Mouse (Mus musculus) megakaryocyte, adult 5-6 weeks (primary cell): Measurements from ENCODE around the gene Olig2. TPM values are rescaled to one million over a fixed set of nuclear protein-coding genes. Genes with fewer than 3 reads are reported as not detected.

Experiments used
- ATAC-seq: 2 replicates; pipeline ENCODE4 v1.8.0; 2016; ENCODE audit warnings: mild to moderate bottlenecking, inconsistent platforms; ENCODE audit not compliant: poor library complexity, severe bottlenecking
- total RNA-seq, 2 experiments: library from RNA; stranded (forward) in 1 of 2; stranded (reverse) in 1 of 2; fragments of 153-499, 151-499 nt in 1 of 2; fragments of 221-1000, 200-1000 nt in 1 of 2; gene quantifications; 2 replicates each; pipeline versions ENCODE4 v1.2.3 to v1.2.4; 2015 to 2017

Gene Olig2
- total RNA-seq, 2 experiments from 2014 or later: 0.04 TPM; not detected in 1

- no peak for ATAC-seq
These were observed 44.4 kb downstream of the Olig2 start, which contains the start of gene Olig1 for GRCm38 (mm10) chr16:91269468-91270211. Olig1 (plus strand) TSS chr16:91269772.

- no peak for ATAC-seq
These were observed 45.1 kb downstream of the Olig2 start for GRCm38 (mm10) chr16:91270212-91270971.

GRCm38 (mm10) chr16:91270982-91271549 lies 45.8 kb downstream of the Olig2 start:
- ATAC-seq: no peak

- ATAC-seq: peak; percentile 24; the same call in 1 of the 2 replicates
These were observed 46.4 kb downstream of the Olig2 start for GRCm38 (mm10) chr16:91271634-91272033.

Other genes with a start within 250 kb of the Olig2 start
- gene Synj1, start 214.1 kb upstream of the Olig2 start, total RNA-seq (2015): 95.7 and 105 TPM in 2 replicates
- gene Synj1, start 214.1 kb upstream of the Olig2 start, total RNA-seq (2017): 44.6 and 61.5 TPM in 2 replicates
- 71.3 and 81.9 TPM in 2 replicates for gene Paxbp1, start 180.9 kb upstream of the Olig2 start, total RNA-seq (2015)
- 68.3 and 79.2 TPM in 2 replicates for gene Paxbp1, start 180.9 kb upstream of the Olig2 start, total RNA-seq (2017)
- gene 4932438H23Rik, start 130.3 kb upstream of the Olig2 start, total RNA-seq (2015): 0.09 TPM in 1 of 2 replicates, not detected in the other
- gene 4932438H23Rik, start 130.3 kb upstream of the Olig2 start, total RNA-seq (2017): 0.12 and 0.15 TPM in 2 replicates
- gene Olig1, start 44.3 kb downstream of the Olig2 start, total RNA-seq (2015): not detected in 2 replicates
- gene Olig1, start 44.3 kb downstream of the Olig2 start, total RNA-seq (2017): not detected in 2 replicates
- 287 and 289 TPM in 2 replicates for gene Ifnar2, start 147.3 kb downstream of the Olig2 start, total RNA-seq (2015)
- gene Ifnar2, start 147.3 kb downstream of the Olig2 start, total RNA-seq (2017): 257 and 285 TPM in 2 replicates
- gene Gm21970, start 166.3 kb downstream of the Olig2 start, total RNA-seq (2015): 0.29 TPM in 1 of 2 replicates, not detected in the other
- gene Gm21970, start 166.3 kb downstream of the Olig2 start, total RNA-seq (2017): not detected in 2 replicates
- gene Il10rb, start 180.7 kb downstream of the Olig2 start, total RNA-seq (2015): 66.6 and 68.3 TPM in 2 replicates
- gene Il10rb, start 180.7 kb downstream of the Olig2 start, total RNA-seq (2017): 63.3 and 64.6 TPM in 2 replicates